Comparison of ENCODE assay signal across 8 mouse cellular contexts in genomic region chr7:34749753-34750152, GRCm38 (mm10).
DNase-seq lines count a peak whose midpoint lies in the region; ATAC-seq and TF ChIP-seq lines count a peak whose summit lies in the region.

No protein-coding gene starts in this region.

- TF ChIP-seq CTCF in liver, adult 2 months (IDR thresholded peaks at IDR 0.05; ENCODE audit: low read depth, low read length): peak; percentile 64

- no peaks in the 10 kb centered on the region for H3K4me1 ChIP-seq in liver, adult 2 months (ENCODE audit: control insufficient read depth, insufficient read depth, low read length)

- H3K79me2 ChIP-seq in liver, adult 2 months (ENCODE audit: control insufficient read depth, insufficient read depth, low read length): no peaks in the 10 kb centered on the region

- WGBS in liver, adult 2 months: 67% methylated on average over 3 of the region's 3 CpGs

- peak; percentile 15 for DNase-seq in adrenal gland, adult 2 months
- no peak for DNase-seq in adrenal gland, postnatal 25 days
- peak; percentile 1 for DNase-seq in liver, adult 2 months (ENCODE audit: extremely low read depth, low read depth, low spot score)
- DNase-seq in liver: no peak
- peak; percentile 50 for DNase-seq in embryo, embryonic 11 days
- DNase-seq in naive thymus-derived CD4-positive, alpha-beta T cell, adult 2 months (ENCODE audit: low read depth): peak; percentile 3
- no peak for DNase-seq in layer of hippocampus, adult 9-10 months (ENCODE audit: low spot score)

- H3K36me3 ChIP-seq in liver, adult 2 months (ENCODE audit: control insufficient read depth, insufficient read depth, low read length): no peaks in the 10 kb centered on the region

- no peak overlapping the region for H3K4me3 ChIP-seq in liver, adult 2 months (ENCODE audit: insufficient read depth, low read depth, low read length)

- no peak overlapping the region for H3K27ac ChIP-seq in liver, adult 2 months (replicated peaks; ENCODE audit: insufficient read depth, low read depth, low read length)

- no peaks in the 10 kb centered on the region for H3K27me3 ChIP-seq in liver, adult 2 months (ENCODE audit: control insufficient read depth, insufficient read depth, low read length)

- no peak for TF ChIP-seq POLR2A in liver, adult 2 months (IDR thresholded peaks at IDR 0.05; ENCODE audit: extremely low read depth, insufficient read depth, low read length)

- no peak for ATAC-seq in frontal cortex, adult (ENCODE audit: low TSS enrichment)

- H3K9ac ChIP-seq in liver, adult 2 months (ENCODE audit: low read depth, low read length): no peak overlapping the region

Comparison
In these comparisons a context has a peak if more than half of its experiments do, and no peak if none do; other contexts are left out.
1. DNase-seq: peak in adrenal gland, adult 2 months (single experiment), liver, adult 2 months (single experiment), embryo, embryonic 11 days (single experiment) and naive thymus-derived CD4-positive, alpha-beta T cell, adult 2 months (single experiment); none in adrenal gland, postnatal 25 days (single experiment), liver (single experiment) and layer of hippocampus, adult 9-10 months (single experiment).